Mouse (Mus musculus) lung, adult 2 months (tissue): Measurements from ENCODE around the gene AC170998.1. TPM values are rescaled to one million over a fixed set of nuclear protein-coding genes. Genes with fewer than 3 reads are reported as not detected.

Source experiments
- DNase-seq: peaks from one replicate; pipeline ENCODE4 v3.0.0; 2022
- H3K4me1 ChIP-seq: fragments of 200-500 bp; 2 replicates; pipeline ENCODE4 v1.6.1; 2011; ENCODE audit warnings: low read length; ENCODE audit not compliant: control insufficient read depth, insufficient read depth
- H3K4me3 ChIP-seq: fragments of 200-500 bp; replicated peaks from 2 replicates; pipeline ENCODE3; 2011; ENCODE audit warnings: low read depth, mild to moderate bottlenecking, control low read depth, low read length; ENCODE audit errors: extremely low read depth
- CTCF ChIP-seq: fragments of 200-500 bp; IDR thresholded peaks from 2 replicates; pipeline ENCODE4 v1.5.1; 2011; ENCODE audit warnings: mild to moderate bottlenecking, low read length, control low read depth; ENCODE audit not compliant: insufficient read depth
- POLR2A ChIP-seq: fragments of 200-500 bp; IDR thresholded peaks from 2 replicates; pipeline ENCODE4 v1.6.1; 2011; ENCODE audit warnings: low read depth, mild to moderate bottlenecking, control low read depth, low read length, borderline replicate concordance; ENCODE audit errors: extremely low read depth
- WGBS: fragments of 180-500 bp; shearing (Covaris S2); methylation state at CpG from one replicate; pipeline ENCODE4 v1.1.7; 2018; 5-methylcytosine and 5-hydroxymethylcytosine counted together
- polyA plus RNA-seq: library from polyadenylated mRNA; depleted of rRNA; stranded (reverse); fragments of >200 nt; gene quantifications from 2 replicates; pipeline ENCODE4 v1.2.3, GENCODE M21; 2012

Gene AC170998.1
- polyA plus RNA-seq, 1 experiment, result 0.77 TPM

GRCm38 (mm10) chr17:28693086-28693485 lies 32.8 kb upstream of the AC170998.1 start:
- DNase-seq, result no peak

DNA sequence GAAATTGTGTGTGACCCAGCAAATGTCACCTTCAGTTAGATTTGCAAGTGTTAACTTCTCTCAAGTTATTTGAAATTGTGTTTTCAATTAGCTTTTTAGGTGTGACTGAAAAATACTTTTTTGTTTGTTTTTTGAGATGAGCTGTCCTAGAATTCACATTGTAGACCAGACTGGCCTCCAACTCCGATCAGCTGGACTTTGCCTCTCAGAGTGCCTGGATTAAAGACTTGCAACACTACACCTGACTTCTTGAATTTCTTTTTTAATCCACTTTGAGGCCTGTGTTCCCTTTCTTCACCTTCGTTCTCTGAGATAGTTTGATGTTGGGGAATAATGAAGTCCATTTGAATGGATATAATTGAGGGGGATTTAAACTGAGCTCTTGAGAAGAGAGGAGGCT lies 31.8 kb upstream of the AC170998.1 start:
- H3K4me1 ChIP-seq, result peaks cover 37% of the 10 kb centered on the region
- no peak overlapping the region for H3K4me3 ChIP-seq
- WGBS, result 71% methylated on average over 2 of the region's 2 CpGs
- no peak for TF ChIP-seq CTCF
- TF ChIP-seq POLR2A, result no peak
- DNase-seq, result no peak

More at GRCm38 (mm10) chr17:28693086-28693485, 32.8 kb upstream of the AC170998.1 start:
- peak overlapping the region; percentile 43 for H3K4me3 ChIP-seq
- peaks cover 30% of the 10 kb centered on the region for H3K4me1 ChIP-seq
- 3% methylated on average over 3 of the region's 3 CpGs for WGBS
- no peak for TF ChIP-seq CTCF
- TF ChIP-seq POLR2A, result no peak

- 58% methylated on average over 4 of the region's 4 CpGs for WGBS
- no peak for DNase-seq
- Histone ChIP-seq H3K4me3 (no peak overlapping the region), H3K4me1 (peaks cover 37% of the 10 kb centered on the region)
- TF ChIP-seq CTCF (no peak), POLR2A (no peak)
Observed at GRCm38 (mm10) chr17:28694832-28695231, 31.1 kb upstream of the AC170998.1 start.

DNA sequence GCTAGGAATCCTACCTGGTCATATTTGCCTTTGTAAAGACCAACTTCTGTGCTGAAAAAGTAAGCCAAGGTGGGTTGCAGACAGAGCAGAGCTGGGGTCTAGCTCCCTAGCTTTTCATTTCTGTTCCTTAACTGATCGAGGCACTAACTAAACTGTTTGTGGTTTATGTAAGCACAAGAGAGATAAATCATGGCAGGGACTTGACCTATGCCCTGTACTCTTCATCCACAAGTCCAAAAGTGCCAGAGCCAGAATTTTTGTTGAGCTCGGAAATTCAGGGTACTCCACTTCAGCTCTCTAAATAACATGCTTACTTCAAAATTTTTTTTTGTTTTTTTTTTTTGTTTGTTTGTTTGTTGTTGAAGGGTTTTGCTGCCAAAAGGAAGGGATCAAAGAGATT lies 29.2 kb upstream of the AC170998.1 start:
- peaks cover 45% of the 10 kb centered on the region for H3K4me1 ChIP-seq

DNA sequence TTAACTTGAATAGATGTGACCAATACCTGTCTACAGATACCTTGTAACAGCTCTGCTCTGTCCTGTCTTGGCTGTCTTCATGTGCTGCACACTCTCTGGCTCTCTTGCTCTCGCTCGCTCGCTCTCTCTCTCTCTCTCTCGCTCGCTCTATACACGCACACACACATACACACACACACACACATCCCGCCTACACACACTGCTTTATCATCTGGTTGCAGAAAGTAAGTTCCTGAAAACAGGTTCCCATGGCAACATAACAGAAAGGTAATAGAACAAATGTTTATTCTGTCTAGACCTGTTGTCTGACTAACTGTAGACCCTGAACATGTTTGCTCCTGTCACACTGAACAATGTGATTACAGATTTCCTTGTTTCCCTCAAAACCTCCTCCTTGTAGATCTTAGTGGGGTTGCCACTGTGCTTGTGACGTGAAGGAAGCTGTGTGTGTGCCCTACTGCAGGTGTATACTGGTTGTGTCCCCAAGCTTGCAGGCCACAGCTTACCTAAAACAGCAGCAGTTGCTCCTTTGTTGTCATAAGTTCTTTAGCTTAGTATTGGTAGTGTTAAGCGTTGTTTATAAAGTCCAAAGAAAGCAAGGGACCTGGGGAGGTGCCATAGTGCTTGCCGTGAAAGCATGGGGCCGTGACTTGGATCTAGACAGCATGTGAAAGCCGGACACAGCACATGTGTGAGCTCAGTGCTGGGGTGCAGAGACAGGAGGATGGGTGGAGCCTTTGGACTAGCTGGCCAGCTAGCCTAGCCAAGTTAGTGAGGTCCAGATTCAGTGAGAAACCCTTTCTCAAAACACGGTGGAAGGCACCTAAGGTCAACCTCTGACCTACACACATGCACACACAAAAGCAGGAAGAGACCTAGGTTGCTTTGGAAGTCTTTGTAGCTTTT lies 28.3 kb upstream of the AC170998.1 start:
- no peak for DNase-seq
- H3K4me1 ChIP-seq, result peaks cover 47% of the 10 kb centered on the region
- no peak for TF ChIP-seq CTCF
- TF ChIP-seq POLR2A, result no peak
- 23% methylated on average over 13 of the region's 13 CpGs for WGBS
- H3K4me3 ChIP-seq, result no peak overlapping the region

More for the DNA sequence above, 29.2 kb upstream of the AC170998.1 start:
- WGBS, result 19% methylated on average over 2 of the region's 2 CpGs
- TF ChIP-seq CTCF, result no peak
- no peak for TF ChIP-seq POLR2A
- no peak overlapping the region for H3K4me3 ChIP-seq
- no peak for DNase-seq

DNA sequence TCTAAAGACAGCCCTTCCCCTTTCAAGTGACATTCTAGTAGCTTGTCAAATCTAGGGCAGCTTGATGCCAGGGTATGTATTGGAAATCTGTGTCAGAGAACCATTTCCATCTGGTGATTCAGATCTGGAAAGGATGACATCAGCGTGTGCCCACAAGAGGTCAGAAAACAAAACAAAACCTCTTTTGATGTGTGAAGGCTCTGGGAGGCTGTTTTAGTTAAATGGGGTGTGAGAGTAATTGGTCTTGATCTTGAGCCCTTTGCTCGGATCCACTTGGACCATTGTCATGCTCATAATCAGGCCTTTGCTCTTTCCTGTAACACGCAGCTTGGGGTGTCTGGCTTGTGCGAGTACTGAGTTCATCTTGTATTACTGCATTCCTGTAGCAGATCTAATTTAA lies 27.6 kb upstream of the AC170998.1 start:
- 12% methylated on average over 4 of the region's 4 CpGs for WGBS
- no peak for DNase-seq
- H3K4me3 ChIP-seq, result no peak overlapping the region
- H3K4me1 ChIP-seq, result peaks cover 49% of the 10 kb centered on the region
- TF ChIP-seq POLR2A (no peak), CTCF (no peak)

DNA sequence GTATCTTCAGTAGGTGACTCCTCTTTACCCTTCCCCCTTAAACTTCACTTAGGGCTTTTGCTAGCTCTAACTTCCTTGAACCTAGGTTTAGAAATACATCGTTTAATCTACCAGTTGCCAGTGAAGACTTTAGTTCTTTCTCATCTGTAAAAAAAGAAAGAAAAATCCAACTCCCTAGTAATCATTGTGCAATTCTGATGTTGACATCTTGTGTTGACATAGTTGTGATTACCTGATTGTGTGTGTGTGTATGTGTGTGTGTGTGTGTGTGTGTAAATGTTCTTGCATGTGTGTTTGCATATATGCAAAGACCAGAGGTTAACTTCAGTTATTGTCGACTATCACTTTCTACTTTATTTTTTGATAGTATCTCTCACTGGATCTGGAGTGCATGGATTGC lies 27.2 kb upstream of the AC170998.1 start:
- peaks cover 48% of the 10 kb centered on the region for H3K4me1 ChIP-seq
- 30% methylated on average over 2 of the region's 2 CpGs for WGBS
- DNase-seq, result no peak
- H3K4me3 ChIP-seq, result no peak overlapping the region
- no peak for TF ChIP-seq POLR2A
- no peak for TF ChIP-seq CTCF

DNA sequence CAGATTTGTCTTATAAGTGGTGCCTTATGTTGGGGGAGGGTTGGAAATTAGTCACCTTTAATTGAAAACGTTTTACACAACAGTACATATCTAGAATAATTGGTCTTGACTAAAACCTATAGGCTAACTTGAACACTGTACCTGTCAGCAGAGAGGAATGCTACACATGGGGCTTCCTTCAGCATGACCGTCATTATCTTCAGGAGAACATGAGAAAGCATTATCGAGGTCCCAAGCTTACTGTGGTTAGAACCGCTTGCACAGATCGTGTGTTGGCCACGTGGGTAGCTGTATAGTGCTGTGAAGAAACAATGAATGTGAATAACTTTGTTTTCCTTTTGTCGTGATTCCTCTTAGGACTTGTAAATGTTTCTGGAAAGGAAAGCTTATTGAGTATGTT lies 26.1 kb upstream of the AC170998.1 start:
- DNase-seq, result no peak
- no peak overlapping the region for H3K4me3 ChIP-seq
- WGBS, result 52% methylated on average over 7 of the region's 7 CpGs
- peaks cover 46% of the 10 kb centered on the region for H3K4me1 ChIP-seq
- TF ChIP-seq POLR2A (no peak), CTCF (no peak)

DNA sequence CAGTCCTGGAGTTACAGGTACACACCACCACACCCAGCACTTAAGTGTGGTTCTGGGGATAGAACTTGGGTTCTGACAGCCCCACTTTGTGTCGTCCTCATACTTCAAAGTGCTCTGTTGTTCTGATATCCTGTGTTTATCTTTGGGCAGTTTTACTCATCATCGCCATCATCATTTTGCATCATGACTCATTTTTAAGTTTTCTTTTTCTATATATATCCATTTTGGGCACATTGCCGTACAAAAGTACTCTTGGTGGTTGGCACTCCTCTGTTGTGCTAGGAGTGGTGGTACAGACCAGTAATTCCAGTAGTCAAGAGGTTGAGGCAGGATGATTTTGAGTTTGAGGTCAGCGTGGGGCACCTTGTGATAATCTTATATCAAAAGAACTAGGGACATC lies 24.7 kb upstream of the AC170998.1 start:
- Histone ChIP-seq H3K4me3 (no peak overlapping the region), H3K4me1 (peaks cover 45% of the 10 kb centered on the region)
- no peak for TF ChIP-seq POLR2A
- no peak for TF ChIP-seq CTCF
- WGBS, result 45% methylated on average over 4 of the region's 4 CpGs
- DNase-seq, result no peak

GRCm38 (mm10) chr17:28701737-28702136 lies 24.1 kb upstream of the AC170998.1 start:
- Histone ChIP-seq H3K4me1 (peaks cover 43% of the 10 kb centered on the region), H3K4me3 (no peak overlapping the region)
- TF ChIP-seq CTCF (no peak), POLR2A (no peak)
- WGBS, result 58% methylated on average over 3 of the region's 3 CpGs
- no peak for DNase-seq
